ENCODE assay signal across 15 mouse cellular contexts in the genomic region with DNA sequence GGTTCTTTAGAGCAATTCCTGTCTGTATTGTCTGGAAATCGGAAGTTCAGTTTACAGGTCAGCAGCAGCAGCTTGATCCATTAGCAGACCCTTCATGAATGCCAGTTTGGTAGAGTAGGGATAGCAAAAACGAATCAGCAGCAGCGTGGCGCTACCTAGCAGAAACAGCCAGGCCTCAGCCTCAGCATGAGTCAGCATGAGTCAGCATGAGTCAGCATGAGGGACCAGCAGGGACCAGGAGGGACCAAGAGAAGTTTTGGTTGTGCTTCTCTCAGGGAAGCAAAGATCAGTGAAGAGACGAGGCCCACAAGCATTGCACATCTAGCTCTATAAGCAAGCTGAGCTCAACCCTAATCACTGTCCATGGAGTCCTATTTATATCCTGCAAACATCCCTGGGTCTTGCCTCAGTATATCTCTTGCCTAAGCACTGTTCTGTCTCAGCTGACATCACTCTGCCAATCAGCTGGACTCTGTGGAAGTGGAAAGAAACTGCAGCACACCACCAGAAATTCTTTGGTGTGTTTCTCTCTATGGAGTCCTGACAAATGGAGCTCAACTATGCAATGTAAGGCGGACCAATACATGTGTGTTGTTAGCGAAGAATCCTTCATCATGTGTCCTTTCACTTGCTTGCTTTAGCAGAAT. TPM values are rescaled to one million over a fixed set of nuclear protein-coding genes. Genes with fewer than 3 reads are reported as not detected.
DNase-seq lines count a peak whose midpoint lies in the region; ATAC-seq and TF ChIP-seq lines count a peak whose summit lies in the region.
"Had no signal": no experiment of that assay in that cellular context is flagged by ENCODE, and none has a peak within 500 bp of the region (broad histone marks: within the 10 kb centered on the region; RNA-seq: fewer than 3 reads in every experiment).

No protein-coding gene starts in this region.

- WGBS in liver, embryonic 14.5 days (ENCODE audit: insufficient replicate concordance), result 83% methylated on average over 7 of the region's 7 CpGs

- DNase-seq in adrenal gland, adult 2 months, result peak; percentile 8
- no peak for DNase-seq in adrenal gland, postnatal 25 days
- DNase-seq in CH12.LX (ENCODE audit: extremely low read depth), result peak; percentile 33
- DNase-seq in ZHBTc4 (ENCODE audit: low read depth, low spot score), result peak; percentile 39
- DNase-seq in liver, embryonic 14.5 days (ENCODE audit: low read depth in 3 of 3, low spot score in 3 of 3), result peak; percentile 29 to 45 (median 36)
- no peak for DNase-seq in lung, postnatal 36 days
- no peak for DNase-seq in heart, postnatal 36 days
- no peak for DNase-seq in ovary, adult 18-20 months (ENCODE audit: low spot score)
- DNase-seq: cerebellum, adult 11 months; cerebellum, postnatal 25 days; kidney, adult 9 months; kidney, postnatal 36 days had no signal

- no peak overlapping the region for H3K27ac ChIP-seq in CH12.LX (ENCODE audit: insufficient read depth, low read depth)
- H3K27ac ChIP-seq in liver, embryonic 14.5 days, result no peak overlapping the region
- H3K27ac ChIP-seq: forebrain, embryonic 15.5 days; hindbrain, embryonic 10.5 days; limb, embryonic 13.5 days had no signal

- no peaks in the 10 kb centered on the region for H3K27me3 ChIP-seq in CH12.LX (replicated peaks)
- no peaks in the 10 kb centered on the region for H3K27me3 ChIP-seq in liver, embryonic 14.5 days (ENCODE audit: control insufficient read depth, insufficient read depth, low read length)
- H3K27me3 ChIP-seq: forebrain, embryonic 15.5 days; limb, embryonic 13.5 days had no signal

- H3K4me1 ChIP-seq in CH12.LX (ENCODE audit: control insufficient read depth in 1 of 2, insufficient read depth in 2 of 2), result peaks cover 4 to 11% of the 10 kb centered on the region in 2 experiments
- peaks cover 5 to 11% of the 10 kb centered on the region in 2 experiments for H3K4me1 ChIP-seq in liver, embryonic 14.5 days (replicated peaks; ENCODE audit: control insufficient read depth in 2 of 2, insufficient read depth in 2 of 2, low read length in 1 of 2)
- H3K4me1 ChIP-seq: forebrain, embryonic 15.5 days; limb, embryonic 13.5 days had no signal

- peaks cover 16% of the 10 kb centered on the region for H3K9me3 ChIP-seq in CH12.LX (replicated peaks; ENCODE audit: low read length)
- H3K9me3 ChIP-seq in liver, embryonic 14.5 days (ENCODE audit: control insufficient read depth, low read length), result peaks cover 3% of the 10 kb centered on the region; the same call in 1 of the 2 replicates

- ATAC-seq in liver, embryonic 14.5 days (ENCODE audit: insufficient read depth), result peak; percentile 79
- ATAC-seq: forebrain, embryonic 15.5 days had no signal

- intact Hi-C loops in heart, postnatal 36 days (cut with DNase I), result no loop called here

- dilution Hi-C loops in CH12.LX (cut with MboI; ENCODE audit: extremely low pct_ligation_motif_present, extremely low pct_unique_long_range_greater_than_20kb, low sequenced_read_pairs), result no loop called here

- no peak for TF ChIP-seq RAD21 in CH12.LX (IDR thresholded peaks at IDR 0.05; ENCODE audit: low read depth, low read length)

- peaks cover 4 to 29% of the 10 kb centered on the region in 2 experiments for H3K36me3 ChIP-seq in CH12.LX (replicated peaks in 1 of 2; ENCODE audit: control insufficient read depth in 1 of 2, insufficient read depth in 1 of 2, low read length in 1 of 2)
- H3K36me3 ChIP-seq in liver, embryonic 14.5 days (replicated peaks; ENCODE audit: control insufficient read depth, insufficient read depth, low read depth), result no peaks in the 10 kb centered on the region

- H3K9ac ChIP-seq in CH12.LX (ENCODE audit: insufficient read depth, low read depth), result no peak overlapping the region
- H3K9ac ChIP-seq in liver, embryonic 14.5 days (replicated peaks), result no peak overlapping the region
- H3K9ac ChIP-seq: forebrain, embryonic 15.5 days; limb, embryonic 13.5 days had no signal

- no peaks in the 10 kb centered on the region for H3K79me2 ChIP-seq in CH12.LX (replicated peaks; ENCODE audit: control insufficient read depth, extremely low read depth, insufficient read depth, poor library complexity, severe bottlenecking)

- no peak for TF ChIP-seq EP300 in CH12.LX (IDR thresholded peaks at IDR 0.05; ENCODE audit: low read length)
- TF ChIP-seq EP300 in liver, embryonic 14.5 days (IDR thresholded peaks at IDR 0.05; ENCODE audit: low read depth), result no peak

- no peak for TF ChIP-seq POLR2A in CH12.LX (IDR thresholded peaks at IDR 0.05; ENCODE audit: low read depth, low read length)

- in situ Hi-C loops in CH12.LX (cut with MboI; ENCODE audit: low pct_ligation_motif_present, low pct_unique_long_range_greater_than_20kb, low sequenced_read_pairs), result no loop called here

- no peak overlapping the region for H3K4me2 ChIP-seq in CH12.LX (ENCODE audit: insufficient read depth, low read depth, poor library complexity, severe bottlenecking)
- H3K4me2 ChIP-seq in liver, embryonic 14.5 days (ENCODE audit: low read depth), result no peak overlapping the region
- H3K4me2 ChIP-seq: forebrain, embryonic 15.5 days; limb, embryonic 13.5 days had no signal

- no peak overlapping the region for H3K4me3 ChIP-seq in CH12.LX (replicated peaks in 1 of 3; ENCODE audit: low read depth in 2 of 3, low read length in 2 of 3, poor library complexity in 1 of 3)
- no peak overlapping the region for H3K4me3 ChIP-seq in liver, embryonic 14.5 days (ENCODE audit: insufficient read depth in 1 of 2, low read depth in 2 of 2, low read length in 2 of 2)
- H3K4me3 ChIP-seq: forebrain, embryonic 15.5 days; hindbrain, embryonic 10.5 days; limb, embryonic 13.5 days had no signal

- no peak for TF ChIP-seq CTCF in CH12.LX (conservative IDR thresholded peaks at IDR 0.05 in 1 of 2, IDR thresholded peaks at IDR 0.05 in 1 of 2; ENCODE audit: low read depth in 2 of 2, low read length in 2 of 2)
- no peak for TF ChIP-seq CTCF in liver, embryonic 14.5 days (IDR thresholded peaks at IDR 0.05; ENCODE audit: low read depth)

TF ChIP-seq in CH12.LX, 34 proteins besides CTCF, POLR2A, EP300 and RAD21:
- TF ChIP-seq ELF1 (IDR thresholded peaks at IDR 0.05; ENCODE audit: low read depth, low read length) (no peak), MAFK (IDR thresholded peaks at IDR 0.05; ENCODE audit: insufficient replicate concordance, low read length) (peak; percentile 56; the same call in 1 of the 2 replicates)

RNA-seq across cellular contexts. Expression of a gene that starts 8.4 kb away (rescaled TPM):
- 10 to 100 TPM in 1 of 2 experiments, 1 to 10 TPM in 1; 6.8 to 10.0 TPM for total RNA-seq in adrenal gland, adult 2 months (2021)
- 3.2 and 4.7 TPM in 2 replicates for polyA plus RNA-seq in adrenal gland, adult 2 months (2012; rRNA removed)
- total RNA-seq in adrenal gland, postnatal 25 days (2021), result 6.9 and 8.0 TPM in 2 replicates
- 1.5 and 1.6 TPM in 2 replicates for total RNA-seq in CH12.LX (2012; rRNA removed)
- total RNA-seq in CH12.LX (2014; rRNA removed), result 1.7 and 1.8 TPM in 2 replicates
- 3.5 and 4.4 TPM in 2 replicates for polyA plus RNA-seq in CH12.LX (2012; ENCODE audit: insufficient read length, low read depth)
- polyA plus RNA-seq in liver, embryonic 14.5 days (2012; rRNA removed), result 0.76 and 0.77 TPM in 2 replicates
- 3.0 and 3.6 TPM in 2 replicates for polyA plus RNA-seq in liver, embryonic 14.5 days (2014; fragmentation: Nextera tagmentation; extraction: Ambion mirVana)
- 1 to 10 TPM; 3.0 to 3.4 TPM for total RNA-seq in heart, postnatal 36 days (2021)

RNA-seq across cellular contexts. Expression of a gene that starts 8.8 kb away (rescaled TPM):
- 10 to 100 TPM; 39.5 to 39.9 TPM for total RNA-seq in adrenal gland, adult 2 months (2021)
- polyA plus RNA-seq in adrenal gland, adult 2 months (2012; rRNA removed), result 2.8 and 3.7 TPM in 2 replicates
- 38.4 and 41.4 TPM in 2 replicates for total RNA-seq in adrenal gland, postnatal 25 days (2021)
- total RNA-seq in CH12.LX (2012; rRNA removed), result 8.4 and 8.5 TPM in 2 replicates
- 6.0 and 7.0 TPM in 2 replicates for total RNA-seq in CH12.LX (2014; rRNA removed)
- polyA plus RNA-seq in CH12.LX (2012; ENCODE audit: insufficient read length, low read depth), result 21.0 and 22.9 TPM in 2 replicates
- 5.7 and 7.2 TPM in 2 replicates for polyA plus RNA-seq in liver, embryonic 14.5 days (2012; rRNA removed)
- 6.5 and 7.5 TPM in 2 replicates for polyA plus RNA-seq in liver, embryonic 14.5 days (2014; fragmentation: Nextera tagmentation; extraction: Ambion mirVana)
- total RNA-seq in heart, postnatal 36 days (2021), result 100 to 1,000 TPM; 142 TPM

Comparison
In these comparisons a context has a peak if more than half of its experiments do, and no peak if none do; other contexts are left out.
1. DNase-seq: peak in adrenal gland, adult 2 months (single experiment), CH12.LX (single experiment), ZHBTc4 (single experiment) and liver, embryonic 14.5 days (3 of 3); none in adrenal gland, postnatal 25 days (single experiment), lung, postnatal 36 days (single experiment), heart, postnatal 36 days (0 of 2) and ovary, adult 18-20 months (single experiment).